Mouse (Mus musculus): ENCODE data around the gene Gm21985. TPM values are rescaled to one million over a fixed set of nuclear protein-coding genes. Genes with fewer than 3 reads are reported as not detected.
A peak's percentile ranks its signal among the peaks of the same experiment; 100 is the strongest.
"Not testable (repeated sequence)": the region's sequence is repeated elsewhere in the genome, so short reads cannot be mapped to it uniquely, and the experiment has no call there.

The Gm21985 gene
- polyA plus RNA-seq, 1 experiment = not detected

GRCm38 (mm10) chr2:112437589-112437988 lies 171.5 kb downstream of the Gm21985 start:
- DNase-seq = no peak
- H3K4me1 ChIP-seq (ENCODE audit: control insufficient read depth, insufficient read depth, low read length) = no peaks in the 10 kb centered on the region; the same call in 1 of the 2 replicates
- H3K4me3 ChIP-seq (replicated peaks; ENCODE audit: extremely low read depth, low read depth, low read length) = no peak overlapping the region
- TF ChIP-seq POLR2A (IDR thresholded peaks at IDR 0.05; ENCODE audit: borderline replicate concordance, extremely low read depth, low read depth, low read length) (no peak), CTCF (IDR thresholded peaks at IDR 0.05; ENCODE audit: insufficient read depth, low read length) (no peak)
- 75% methylated on average over 2 of the region's 2 CpGs for WGBS

DNA sequence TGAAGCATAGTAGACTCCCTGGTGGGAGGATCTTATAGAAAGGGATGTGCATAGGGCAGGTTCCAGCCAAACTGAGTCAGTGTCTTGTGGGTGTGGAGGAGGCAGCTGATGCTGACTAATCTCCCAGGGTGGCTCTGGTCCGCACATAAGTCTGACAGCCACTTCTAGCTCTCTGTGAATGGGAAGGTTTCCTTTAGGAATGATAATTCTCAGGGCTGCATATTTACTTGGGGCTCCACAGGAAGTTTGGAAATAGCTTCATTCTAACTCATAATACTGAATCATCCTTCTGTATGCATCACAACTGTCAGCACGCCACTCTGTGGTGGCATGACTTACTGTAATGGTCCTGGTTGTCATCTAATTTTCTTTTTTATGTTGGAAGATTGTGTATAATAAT lies 177.4 kb downstream of the Gm21985 start:
- DNase-seq = no peak
- H3K4me1 ChIP-seq (ENCODE audit: control insufficient read depth, insufficient read depth, low read length) = no peaks in the 10 kb centered on the region; the same call in 1 of the 2 replicates
- H3K4me3 ChIP-seq (replicated peaks; ENCODE audit: extremely low read depth, low read depth, low read length) = no peak overlapping the region
- 58% methylated on average over 2 of the region's 2 CpGs for WGBS
- TF ChIP-seq CTCF (IDR thresholded peaks at IDR 0.05; ENCODE audit: insufficient read depth, low read length) (no peak), POLR2A (IDR thresholded peaks at IDR 0.05; ENCODE audit: borderline replicate concordance, extremely low read depth, low read depth, low read length) (no peak)

- no peak for DNase-seq
- Histone ChIP-seq H3K4me1 (ENCODE audit: control insufficient read depth, insufficient read depth, low read length) (no peaks in the 10 kb centered on the region; the same call in 1 of the 2 replicates), H3K4me3 (replicated peaks; ENCODE audit: extremely low read depth, low read depth, low read length) (no peak overlapping the region)
- TF ChIP-seq POLR2A (IDR thresholded peaks at IDR 0.05; ENCODE audit: borderline replicate concordance, extremely low read depth, low read depth, low read length) (no peak), CTCF (IDR thresholded peaks at IDR 0.05; ENCODE audit: insufficient read depth, low read length) (no peak)
Observed at GRCm38 (mm10) chr2:112445511-112445910, 179.4 kb downstream of the Gm21985 start.

- WGBS = 63% methylated on average over 4 of the region's 4 CpGs
Observed at GRCm38 (mm10) chr2:112448046-112448445, 181.9 kb downstream of the Gm21985 start.

GRCm38 (mm10) chr2:112448510-112449059 lies 182.5 kb downstream of the Gm21985 start:
- DNase-seq = peak; percentile 17

More at GRCm38 (mm10) chr2:112448046-112448445, 181.9 kb downstream of the Gm21985 start:
- DNase-seq; H3K4me3 ChIP-seq (replicated peaks; ENCODE audit: extremely low read depth, low read depth, low read length); H3K4me1 ChIP-seq (ENCODE audit: control insufficient read depth, insufficient read depth, low read length): not testable (repeated sequence)

DNA sequence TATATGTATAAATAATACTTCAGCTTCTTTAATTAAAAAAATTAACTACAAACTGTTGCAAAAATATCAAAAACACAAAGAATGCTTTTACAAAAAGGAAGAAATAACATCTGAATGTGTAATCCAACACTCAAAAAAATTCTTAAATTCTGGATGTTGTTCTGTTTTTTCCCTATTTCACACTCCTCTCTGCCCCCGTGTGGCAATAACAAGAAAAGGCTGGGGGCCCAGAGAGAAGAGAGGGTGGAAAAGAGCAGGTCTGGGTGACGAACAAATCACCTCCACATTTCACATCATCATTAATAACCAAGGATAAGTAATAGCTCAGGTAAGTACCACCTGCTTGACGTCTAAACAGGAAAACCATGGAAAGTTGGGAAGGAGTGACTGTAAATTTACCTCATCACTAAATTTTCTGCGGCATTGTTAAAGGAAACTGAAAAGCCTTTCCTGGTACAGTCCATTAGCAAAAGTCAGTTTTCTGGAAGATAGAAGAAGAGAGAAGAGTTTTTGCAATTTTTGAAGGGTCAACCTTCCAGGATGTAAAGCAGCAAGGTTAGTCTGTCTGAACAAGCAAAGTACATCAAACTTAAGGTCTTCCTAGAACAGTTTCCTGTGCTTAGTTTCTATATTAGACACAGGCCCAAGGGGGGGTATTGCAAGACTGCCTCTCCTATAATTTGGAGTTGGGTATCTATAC lies 183.6 kb downstream of the Gm21985 start:
- 29% methylated on average over 4 of the region's 4 CpGs for WGBS
- DNase-seq = peak; percentile 11
- TF ChIP-seq CTCF (IDR thresholded peaks at IDR 0.05; ENCODE audit: insufficient read depth, low read length) (no peak), POLR2A (IDR thresholded peaks at IDR 0.05; ENCODE audit: borderline replicate concordance, extremely low read depth, low read depth, low read length) (no peak)
- H3K4me3 ChIP-seq (replicated peaks; ENCODE audit: extremely low read depth, low read depth, low read length) = no peak overlapping the region
- no peaks in the 10 kb centered on the region; the same call in 1 of the 2 replicates for H3K4me1 ChIP-seq (ENCODE audit: control insufficient read depth, insufficient read depth, low read length)

More at GRCm38 (mm10) chr2:112448510-112449059, 182.5 kb downstream of the Gm21985 start:
- Histone ChIP-seq H3K4me3 (replicated peaks; ENCODE audit: extremely low read depth, low read depth, low read length) (no peak overlapping the region), H3K4me1 (ENCODE audit: control insufficient read depth, insufficient read depth, low read length) (no peaks in the 10 kb centered on the region; the same call in 1 of the 2 replicates)
- no peak for TF ChIP-seq CTCF (IDR thresholded peaks at IDR 0.05; ENCODE audit: insufficient read depth, low read length)
- TF ChIP-seq POLR2A (IDR thresholded peaks at IDR 0.05; ENCODE audit: borderline replicate concordance, extremely low read depth, low read depth, low read length) = no peak

DNA sequence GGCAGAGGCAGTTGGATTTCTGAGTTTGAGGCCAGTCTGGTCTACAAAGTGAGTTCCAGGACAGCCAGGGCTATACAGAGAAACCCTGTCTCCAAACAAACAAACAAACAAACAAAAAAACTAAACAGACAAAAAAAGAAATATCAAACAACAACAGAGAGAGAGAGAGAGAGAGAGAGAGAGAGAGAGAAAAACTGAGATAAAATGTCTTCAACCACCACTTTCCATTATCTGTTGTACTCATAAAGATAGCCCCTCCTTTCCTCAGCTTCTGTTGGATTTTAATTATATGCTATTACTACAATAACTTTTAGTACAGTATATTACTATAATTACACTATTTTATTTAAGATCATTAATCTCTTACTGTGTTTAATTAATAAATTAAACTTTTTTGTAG lies 186.4 kb downstream of the Gm21985 start:
- not testable (repeated sequence) for H3K4me1 ChIP-seq (ENCODE audit: control insufficient read depth, insufficient read depth, low read length); H3K4me3 ChIP-seq (replicated peaks; ENCODE audit: extremely low read depth, low read depth, low read length)

GRCm38 (mm10) chr2:112454125-112454861 lies 188.2 kb downstream of the Gm21985 start:
- TF ChIP-seq CTCF (IDR thresholded peaks at IDR 0.05; ENCODE audit: insufficient read depth, low read length) (no peak), POLR2A (IDR thresholded peaks at IDR 0.05; ENCODE audit: borderline replicate concordance, extremely low read depth, low read depth, low read length) (no peak)
- WGBS = 27% methylated on average over 17 of the region's 17 CpGs

More for the DNA sequence above, 186.4 kb downstream of the Gm21985 start:
- DNase-seq = not testable (repeated sequence)

DNA sequence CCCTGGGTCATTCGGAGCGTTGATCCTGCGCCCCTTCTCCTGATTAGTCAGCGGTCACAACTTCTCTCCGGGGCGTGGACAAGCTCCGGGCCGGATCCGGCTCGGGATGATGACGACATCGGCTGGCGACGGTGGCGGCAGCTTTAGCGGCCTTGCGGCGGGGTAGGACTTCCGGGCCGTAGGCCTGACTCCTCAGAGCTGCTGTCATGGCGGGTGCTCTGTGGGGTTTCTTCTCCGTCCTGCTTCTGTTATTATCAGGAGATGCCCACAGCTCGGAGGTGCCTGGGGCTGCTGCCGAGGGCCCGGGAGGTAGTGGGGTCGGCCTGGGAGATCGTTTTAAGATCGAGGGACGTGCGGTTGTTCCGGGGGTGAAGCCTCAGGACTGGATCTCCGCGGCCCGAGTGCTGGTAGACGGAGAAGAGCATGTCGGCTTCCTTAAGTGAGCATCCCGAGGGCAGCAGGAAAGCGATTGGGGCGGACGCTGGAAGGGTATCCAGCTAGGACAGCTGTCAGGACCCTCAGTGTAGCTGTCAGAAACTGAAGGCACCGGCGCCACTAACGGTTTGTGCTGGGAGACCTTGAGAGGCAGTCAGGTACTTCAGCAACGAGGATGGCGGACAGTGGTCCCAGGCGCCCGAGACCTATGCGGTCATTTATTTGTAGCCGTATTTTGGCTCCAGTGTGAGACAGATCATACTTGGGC lies 188.9 kb downstream of the Gm21985 start, which contains the start of gene Emc7:
Gene Emc7 (plus strand): TSS at position 136 of the 703 bp plus-strand sequence.
- H3K4me1 ChIP-seq (ENCODE audit: control insufficient read depth, insufficient read depth, low read length) = no peaks in the 10 kb centered on the region; the same call in 1 of the 2 replicates
- DNase-seq = peak; percentile 97
- under 1% methylated on average over 49 of the region's 49 CpGs for WGBS
- H3K4me3 ChIP-seq (replicated peaks; ENCODE audit: extremely low read depth, low read depth, low read length) = peak within 1 kb of the TSS; percentile 79
- TF ChIP-seq CTCF (IDR thresholded peaks at IDR 0.05; ENCODE audit: insufficient read depth, low read length) (no peak), POLR2A (IDR thresholded peaks at IDR 0.05; ENCODE audit: borderline replicate concordance, extremely low read depth, low read depth, low read length) (peak; percentile 90)

More at GRCm38 (mm10) chr2:112454125-112454861, 188.2 kb downstream of the Gm21985 start:
- Histone ChIP-seq H3K4me3 (replicated peaks; ENCODE audit: extremely low read depth, low read depth, low read length) (peak overlapping the region; percentile 79), H3K4me1 (ENCODE audit: control insufficient read depth, insufficient read depth, low read length) (no peaks in the 10 kb centered on the region; the same call in 1 of the 2 replicates)
- no peak for DNase-seq

Other genes with a start within 250 kb of the Gm21985 start
- not detected in 2 replicates for gene Olfr1311, start 241.9 kb upstream of the Gm21985 start, polyA plus RNA-seq (2012; rRNA removed)
- gene Olfr1312, start 216.1 kb upstream of the Gm21985 start, polyA plus RNA-seq (2012; rRNA removed) = not detected in 2 replicates
- gene Olfr1313, start 188.5 kb upstream of the Gm21985 start, polyA plus RNA-seq (2012; rRNA removed) = not detected in 2 replicates
- gene Olfr1314, start 169.5 kb upstream of the Gm21985 start, polyA plus RNA-seq (2012; rRNA removed) = not detected in 2 replicates
- not detected in 2 replicates for gene Olfr1315-ps1, start 150.9 kb upstream of the Gm21985 start, polyA plus RNA-seq (2012; rRNA removed)
- gene Olfr1316, start 131.3 kb upstream of the Gm21985 start, polyA plus RNA-seq (2012; rRNA removed) = not detected in 2 replicates
- gene Olfr1317, start 126.0 kb upstream of the Gm21985 start, polyA plus RNA-seq (2012; rRNA removed) = not detected in 2 replicates
- not detected in 2 replicates for gene Olfr1318, start 112.1 kb upstream of the Gm21985 start, polyA plus RNA-seq (2012; rRNA removed)
- gene Lpcat4, start 26.8 kb upstream of the Gm21985 start, polyA plus RNA-seq (2012; rRNA removed) = 48.6 and 50.9 TPM in 2 replicates
- gene Nutm1, start 7.0 kb upstream of the Gm21985 start, polyA plus RNA-seq (2012; rRNA removed) = not detected in 2 replicates
- gene Nop10, start 4.4 kb upstream of the Gm21985 start, polyA plus RNA-seq (2012; rRNA removed) = 40.3 and 50.4 TPM in 2 replicates
- gene Slc12a6, start 489 bp upstream of the Gm21985 start, polyA plus RNA-seq (2012; rRNA removed) = 34.7 and 49.1 TPM in 2 replicates
- gene Emc4, start 101.7 kb downstream of the Gm21985 start, polyA plus RNA-seq (2012; rRNA removed) = 76.8 and 95.5 TPM in 2 replicates
- 1.2 and 2.3 TPM in 2 replicates for gene Katnbl1, start 112.9 kb downstream of the Gm21985 start, polyA plus RNA-seq (2012; rRNA removed)
- 7.2 and 8.9 TPM in 2 replicates for gene Emc7, start 188.7 kb downstream of the Gm21985 start, polyA plus RNA-seq (2012; rRNA removed)
- gene Chrm5, start 214.5 kb downstream of the Gm21985 start, polyA plus RNA-seq (2012; rRNA removed) = not detected in 2 replicates
- gene Aven, start 226.7 kb downstream of the Gm21985 start, polyA plus RNA-seq (2012; rRNA removed) = 2.3 and 2.5 TPM in 2 replicates